Mouse (Mus musculus) embryonic facial prominence, embryonic 12.5 days (tissue): ENCODE data around the gene Rims1. TPM values are rescaled to one million over a fixed set of nuclear protein-coding genes. Genes with fewer than 3 reads are reported as not detected.

Experiments used
- ATAC-seq: fragments of 200-750 bp; cut with Nextera tagmentation; 2 replicates; pipeline ENCODE4 v1.8.0; 2017; ENCODE audit not compliant: insufficient number of reproducible peaks, insufficient read depth, low FRiP score, low TSS enrichment
- H3K27ac ChIP-seq: fragments of 300-500 bp; sonication (generic); 2 replicates; pipeline ENCODE4 v1.5.1; 2016; ENCODE audit warnings: mild to moderate bottlenecking
- H3K27me3 ChIP-seq: fragments of 300-500 bp; sonication (generic); 2 replicates; pipeline ENCODE4 v1.6.1; 2016; ENCODE audit warnings: mild to moderate bottlenecking, moderate library complexity
- H3K36me3 ChIP-seq: fragments of 300-500 bp; sonication (generic); 2 replicates; pipeline ENCODE4 v1.6.1; 2016; ENCODE audit warnings: mild to moderate bottlenecking
- H3K4me1 ChIP-seq: fragments of 300-500 bp; sonication (generic); 2 replicates; pipeline ENCODE4 v1.6.1; 2016
- H3K4me2 ChIP-seq: fragments of 300-500 bp; sonication (generic); replicated peaks from 2 replicates; pipeline ENCODE4 v1.6.1; 2016; ENCODE audit warnings: mild to moderate bottlenecking, moderate library complexity
- H3K4me3 ChIP-seq: fragments of 300-500 bp; sonication (generic); 2 replicates; pipeline ENCODE4 v1.5.1; 2016; ENCODE audit warnings: mild to moderate bottlenecking
- H3K9ac ChIP-seq: fragments of 300-500 bp; sonication (generic); 2 replicates; pipeline ENCODE4 v1.6.1; 2016; ENCODE audit warnings: mild to moderate bottlenecking, moderate library complexity
- H3K9me3 ChIP-seq: fragments of 300-500 bp; sonication (generic); 2 replicates; pipeline ENCODE4 v1.6.1; 2016; ENCODE audit warnings: mild to moderate bottlenecking, moderate library complexity
- WGBS: fragments of 180-500 bp; shearing (Covaris S2); methylation state at CpG from one replicate; pipeline ENCODE4 v1.1.7; 2016; 5-methylcytosine and 5-hydroxymethylcytosine counted together
- polyA plus RNA-seq: library from polyadenylated mRNA; unstranded; fragments of >200 nt; fragmentation: Nextera tagmentation; extraction: Ambion mirVana; gene quantifications from 2 replicates; pipeline ENCODE4 v1.2.1, GENCODE M21; 2016

Gene Rims1
- polyA plus RNA-seq, 1 experiment from 2014 or later: 4.0 TPM

DNA sequence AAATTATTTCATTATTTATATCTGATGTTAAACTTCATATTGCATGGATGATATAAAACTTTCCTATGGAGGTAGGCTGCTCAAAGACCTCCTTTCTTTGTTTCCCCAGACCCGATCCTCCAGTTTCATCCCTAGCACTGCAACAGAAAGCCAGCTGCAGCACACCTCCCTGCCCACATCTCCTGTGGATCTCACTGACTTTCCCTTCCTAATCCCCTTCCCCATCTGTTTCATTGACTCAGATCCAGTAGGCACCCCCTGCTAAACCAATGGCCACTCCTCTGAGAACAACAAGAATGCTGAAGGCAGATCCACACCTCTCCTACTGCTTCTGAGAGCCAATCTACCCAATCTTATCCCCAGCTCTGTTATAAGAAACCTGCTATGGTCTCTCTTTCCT is 259.5 kb downstream of the Rims1 start:
- no peaks in the 10 kb centered on the region for H3K27me3 ChIP-seq
- H3K4me2 ChIP-seq: no peak overlapping the region
- no peak for ATAC-seq
- no peak overlapping the region for H3K9ac ChIP-seq
- H3K36me3 ChIP-seq: no peaks in the 10 kb centered on the region
- H3K4me1 ChIP-seq: no peaks in the 10 kb centered on the region
- H3K27ac ChIP-seq: no peak overlapping the region
- 79% methylated on average over 1 of the region's 1 CpGs for WGBS
- H3K9me3 ChIP-seq: no peaks in the 10 kb centered on the region
- H3K4me3 ChIP-seq: no peak overlapping the region

DNA sequence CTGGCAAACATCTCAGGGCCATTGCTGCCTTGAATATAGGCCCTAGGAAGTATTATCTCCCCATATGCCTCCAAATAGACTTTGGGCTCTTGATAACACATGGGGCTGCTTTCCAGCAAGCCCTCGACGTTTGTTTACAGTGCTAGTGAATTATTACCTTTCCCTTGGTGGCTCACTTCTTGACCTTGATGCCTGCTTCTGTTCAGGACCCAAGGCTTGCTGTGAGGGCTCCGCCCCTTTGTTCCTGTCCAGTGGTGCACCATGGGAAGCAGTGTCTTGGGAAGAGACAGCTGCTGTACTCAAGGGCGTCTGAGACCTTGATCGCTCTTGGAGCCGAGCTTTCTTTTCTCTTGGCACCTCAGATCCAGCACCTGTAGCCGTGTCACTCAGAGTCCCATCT is 267.7 kb downstream of the Rims1 start:
- H3K9me3 ChIP-seq: no peaks in the 10 kb centered on the region; the same call in 1 of the 2 replicates
- peaks cover 37% of the 10 kb centered on the region for H3K27me3 ChIP-seq
- no peaks in the 10 kb centered on the region for H3K36me3 ChIP-seq
- H3K9ac ChIP-seq: no peak overlapping the region
- no peak overlapping the region for H3K4me3 ChIP-seq
- no peak overlapping the region for H3K27ac ChIP-seq
- 78% methylated on average over 7 of the region's 7 CpGs for WGBS
- H3K4me2 ChIP-seq: no peak overlapping the region
- H3K4me1 ChIP-seq: no peaks in the 10 kb centered on the region
- no peak for ATAC-seq

DNA sequence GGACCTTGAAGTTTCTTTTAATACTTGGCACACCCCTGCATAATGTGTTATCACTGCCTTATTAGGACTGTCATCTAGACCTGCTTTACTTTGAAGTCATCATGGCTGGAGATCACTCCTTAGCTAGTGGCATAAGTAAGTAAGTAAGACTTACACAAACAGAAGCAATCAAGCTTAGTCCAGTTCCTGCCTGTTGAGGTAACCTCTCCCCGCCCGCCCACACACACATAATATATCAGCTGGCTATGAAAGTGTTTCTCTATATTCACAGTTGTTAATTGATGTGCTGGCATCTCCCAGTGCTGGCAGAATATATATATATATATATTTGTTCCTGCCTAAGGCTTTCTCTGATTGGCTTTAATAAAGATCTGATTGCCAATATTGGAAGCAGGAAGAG is 269.0 kb downstream of the Rims1 start:
- Histone ChIP-seq H3K27me3 (peaks cover 44% of the 10 kb centered on the region), H3K9me3 (no peaks in the 10 kb centered on the region; the same call in 1 of the 2 replicates), H3K4me3 (no peak overlapping the region), H3K4me2 (no peak overlapping the region), H3K36me3 (no peaks in the 10 kb centered on the region), H3K9ac (no peak overlapping the region), H3K4me1 (no peaks in the 10 kb centered on the region), H3K27ac (no peak overlapping the region)
- WGBS: 89% methylated on average over 2 of the region's 2 CpGs
- ATAC-seq: no peak

DNA sequence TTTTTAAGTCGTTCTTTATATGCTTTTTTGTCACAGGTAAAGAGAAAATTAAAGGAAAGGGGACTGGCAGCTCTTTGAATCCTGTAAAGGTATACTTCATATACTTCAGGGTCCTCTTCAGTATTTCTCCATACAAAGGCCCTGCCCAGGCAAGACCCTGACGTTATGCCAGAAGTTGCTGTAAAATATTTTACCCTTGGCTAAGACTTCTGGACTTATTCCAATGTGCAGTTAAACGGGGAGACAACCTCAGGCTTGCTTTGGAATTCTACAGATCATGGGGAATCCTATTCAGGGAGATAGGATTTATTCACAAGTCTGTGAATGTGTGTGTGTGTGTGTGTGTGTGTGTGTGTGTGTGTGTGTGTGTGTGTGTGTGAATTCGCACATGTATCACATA is 270.7 kb downstream of the Rims1 start:
- Histone ChIP-seq H3K9me3 (no peaks in the 10 kb centered on the region; the same call in 1 of the 2 replicates), H3K36me3 (no peaks in the 10 kb centered on the region), H3K4me3 (no peak overlapping the region), H3K27ac (no peak overlapping the region), H3K27me3 (peaks cover 47% of the 10 kb centered on the region), H3K9ac (no peak overlapping the region), H3K4me1 (no peaks in the 10 kb centered on the region), H3K4me2 (no peak overlapping the region)
- no peak for ATAC-seq
- WGBS: 63% methylated on average over 4 of the region's 4 CpGs

DNA sequence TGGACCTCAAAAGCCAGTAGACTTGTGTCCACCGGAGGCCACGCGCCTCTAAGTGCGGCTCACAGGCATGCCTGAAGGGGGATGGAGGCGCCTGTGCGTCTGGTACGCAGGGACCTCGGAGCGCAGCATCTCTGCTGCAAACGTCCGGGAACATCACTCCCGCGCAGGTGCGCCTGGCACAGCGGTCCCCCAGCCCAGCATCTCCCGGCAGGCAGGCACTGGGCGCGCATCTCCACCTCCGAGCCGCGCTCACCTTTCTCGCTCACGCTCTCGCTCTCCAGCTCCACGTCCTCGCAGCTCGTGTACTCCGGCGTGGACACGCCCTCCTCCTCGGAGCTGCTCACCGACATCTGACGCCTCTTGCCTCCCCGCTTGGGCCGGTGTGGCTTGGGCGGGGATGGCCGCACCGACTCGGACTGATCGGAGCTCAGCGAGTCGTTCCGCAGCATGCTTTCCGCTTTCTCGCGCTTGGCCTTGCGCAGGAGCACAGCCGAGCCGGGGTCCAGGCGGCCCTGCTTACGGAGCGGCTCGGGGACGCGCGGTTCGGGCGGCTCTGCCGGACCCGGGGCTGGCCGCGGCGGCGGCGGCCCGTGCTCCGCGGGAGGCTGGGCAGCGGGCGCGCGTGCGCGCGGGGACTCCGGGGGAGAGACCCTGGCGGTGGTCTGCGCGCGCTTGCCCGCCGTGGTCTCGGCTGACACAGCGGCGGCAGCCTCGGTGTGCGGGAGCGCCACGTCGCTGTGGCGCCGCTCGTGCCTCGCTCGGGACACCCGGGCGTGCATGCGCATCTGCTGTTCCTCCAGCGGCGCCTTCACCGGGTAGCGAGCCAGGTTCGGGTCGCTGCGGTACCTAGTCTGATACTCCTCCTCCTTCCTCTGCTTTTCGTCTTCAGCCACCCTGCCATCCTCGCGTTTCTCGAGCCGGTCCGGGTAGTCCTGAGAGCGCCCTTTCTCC is 272.4 kb downstream of the Rims1 start:
- Histone ChIP-seq H3K9me3 (no peaks in the 10 kb centered on the region; the same call in 1 of the 2 replicates), H3K4me3 (peak overlapping the region; percentile 73), H3K27ac (no peak overlapping the region), H3K4me1 (no peaks in the 10 kb centered on the region), H3K9ac (peak overlapping the region; percentile 58), H3K4me2 (peak overlapping the region; percentile 95), H3K36me3 (no peaks in the 10 kb centered on the region), H3K27me3 (peaks cover 47% of the 10 kb centered on the region)
- WGBS: under 1% methylated on average over 100 of the region's 112 CpGs
- ATAC-seq: peak; percentile 83

DNA sequence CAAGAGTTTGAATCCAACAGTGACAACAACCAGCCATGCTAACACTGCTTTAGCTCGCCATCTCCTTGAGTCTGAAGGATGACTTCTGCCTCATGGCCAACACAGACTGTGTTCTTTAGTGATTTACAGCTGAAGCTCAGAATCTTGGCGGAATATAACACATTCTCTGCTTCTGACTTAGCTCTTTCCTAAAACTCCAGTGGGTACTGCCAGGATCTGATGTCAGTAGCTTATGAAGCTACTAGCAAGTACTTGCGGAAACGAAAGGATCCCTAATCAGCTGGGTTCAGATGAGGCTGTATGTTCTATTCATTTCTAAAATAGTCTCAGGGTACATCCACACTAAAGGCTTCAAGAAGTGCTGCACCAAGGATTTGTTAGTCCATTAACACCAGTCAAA is 290.7 kb downstream of the Rims1 start:
- H3K27ac ChIP-seq: no peak overlapping the region
- ATAC-seq: no peak
- WGBS: 91% methylated on average over 4 of the region's 4 CpGs

DNA sequence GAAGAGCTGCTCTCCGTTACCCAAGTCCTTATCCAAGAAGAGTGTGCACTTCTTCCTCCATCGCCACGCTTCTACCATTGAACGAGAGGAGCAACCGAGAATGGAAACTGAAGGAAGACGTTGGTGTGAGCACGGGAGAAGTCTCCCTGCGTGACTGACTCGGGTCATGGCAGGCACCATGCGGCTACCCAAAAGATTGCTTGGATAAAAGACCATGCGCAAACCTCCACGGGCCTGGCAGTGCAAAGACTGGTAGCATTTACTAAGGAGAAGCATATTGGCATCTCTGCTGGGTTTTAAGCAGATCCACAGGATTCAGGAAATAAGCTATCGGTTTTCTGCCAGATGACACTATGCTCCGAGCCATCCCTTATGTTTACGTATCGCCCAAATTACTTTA is 293.4 kb downstream of the Rims1 start:
- 85% methylated on average over 16 of the region's 16 CpGs for WGBS

More for the DNA sequence above, 290.7 kb downstream of the Rims1 start:
- Histone ChIP-seq H3K4me3 (no peak overlapping the region), H3K36me3 (no peaks in the 10 kb centered on the region), H3K9me3 (no peaks in the 10 kb centered on the region), H3K4me1 (no peaks in the 10 kb centered on the region), H3K27me3 (no peaks in the 10 kb centered on the region), H3K4me2 (no peak overlapping the region), H3K9ac (no peak overlapping the region)

DNA sequence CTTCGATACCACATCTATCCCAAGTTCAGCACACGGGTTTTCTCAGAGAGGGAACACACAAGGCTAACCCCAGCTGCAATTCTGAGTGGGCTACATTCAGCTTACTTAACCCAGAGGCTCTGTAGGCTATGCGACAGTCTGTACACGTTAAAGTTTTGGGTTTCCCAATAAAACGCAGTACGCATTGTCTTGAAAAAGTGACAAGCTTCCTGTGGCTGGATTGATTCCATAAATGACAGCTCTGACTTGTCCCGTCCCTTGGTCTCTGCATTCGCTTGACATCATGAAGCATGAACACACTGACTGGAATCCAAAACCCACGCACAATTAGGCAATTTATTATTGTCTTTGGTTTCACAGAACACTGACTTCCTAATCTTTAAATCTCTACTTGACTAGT is 294.2 kb downstream of the Rims1 start:
- Histone ChIP-seq H3K9ac (no peak overlapping the region), H3K36me3 (no peaks in the 10 kb centered on the region), H3K27me3 (no peaks in the 10 kb centered on the region), H3K9me3 (no peaks in the 10 kb centered on the region), H3K4me1 (no peaks in the 10 kb centered on the region), H3K4me2 (no peak overlapping the region), H3K4me3 (no peak overlapping the region), H3K27ac (no peak overlapping the region)
- 79% methylated on average over 9 of the region's 9 CpGs for WGBS
- ATAC-seq: no peak

More for the DNA sequence above, 293.4 kb downstream of the Rims1 start:
- ATAC-seq: no peak
- Histone ChIP-seq H3K9me3 (no peaks in the 10 kb centered on the region), H3K4me3 (no peak overlapping the region), H3K9ac (no peak overlapping the region), H3K36me3 (no peaks in the 10 kb centered on the region), H3K4me1 (no peaks in the 10 kb centered on the region), H3K27me3 (no peaks in the 10 kb centered on the region), H3K4me2 (no peak overlapping the region), H3K27ac (no peak overlapping the region)

DNA sequence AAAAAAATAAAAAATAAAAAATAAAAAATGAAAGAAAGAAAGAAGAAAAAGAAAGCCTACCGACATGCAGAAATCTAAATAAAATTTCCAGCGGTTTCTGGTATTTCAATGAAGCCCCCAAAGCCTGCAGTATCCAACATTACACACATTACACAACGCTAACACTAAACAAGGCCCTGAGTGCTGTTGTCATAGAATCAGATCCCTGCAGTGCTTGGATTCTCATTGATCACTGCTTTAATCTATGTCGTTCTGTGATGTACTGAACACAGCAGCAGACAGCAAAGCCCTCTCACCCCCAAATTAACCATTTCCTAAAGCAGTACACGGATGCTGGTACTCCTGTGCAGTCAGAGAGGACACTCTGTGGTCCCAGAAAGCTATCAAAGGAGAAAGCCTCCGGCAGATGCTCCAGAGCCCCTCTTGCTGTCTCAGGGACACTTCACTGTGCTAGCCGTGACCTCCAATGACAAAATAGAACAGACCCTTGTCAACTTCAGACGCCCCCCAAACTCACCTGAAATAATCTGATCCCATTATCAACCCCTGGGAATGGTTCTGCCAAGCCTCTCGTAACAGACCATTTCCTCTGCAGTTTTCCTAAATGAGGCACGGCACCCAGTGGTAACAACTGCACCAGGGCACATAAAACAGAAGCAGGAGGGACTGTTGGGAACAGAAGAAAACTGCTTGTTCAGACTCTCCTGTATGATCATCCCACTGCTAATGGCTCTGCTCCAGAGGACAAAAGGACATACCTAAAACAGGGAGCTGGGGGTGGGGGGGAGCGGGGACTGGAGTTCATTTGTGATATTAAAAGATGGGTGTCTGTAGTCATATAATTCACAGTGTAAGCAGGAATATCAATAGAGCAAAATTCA is 296.8 kb downstream of the Rims1 start:
- Histone ChIP-seq H3K4me1 (no peaks in the 10 kb centered on the region), H3K36me3 (no peaks in the 10 kb centered on the region), H3K4me2 (no peak overlapping the region), H3K27me3 (no peaks in the 10 kb centered on the region), H3K9me3 (no peaks in the 10 kb centered on the region), H3K4me3 (no peak overlapping the region), H3K9ac (no peak overlapping the region), H3K27ac (no peak overlapping the region)
- no peak for ATAC-seq
- WGBS: 71% methylated on average over 11 of the region's 11 CpGs

DNA sequence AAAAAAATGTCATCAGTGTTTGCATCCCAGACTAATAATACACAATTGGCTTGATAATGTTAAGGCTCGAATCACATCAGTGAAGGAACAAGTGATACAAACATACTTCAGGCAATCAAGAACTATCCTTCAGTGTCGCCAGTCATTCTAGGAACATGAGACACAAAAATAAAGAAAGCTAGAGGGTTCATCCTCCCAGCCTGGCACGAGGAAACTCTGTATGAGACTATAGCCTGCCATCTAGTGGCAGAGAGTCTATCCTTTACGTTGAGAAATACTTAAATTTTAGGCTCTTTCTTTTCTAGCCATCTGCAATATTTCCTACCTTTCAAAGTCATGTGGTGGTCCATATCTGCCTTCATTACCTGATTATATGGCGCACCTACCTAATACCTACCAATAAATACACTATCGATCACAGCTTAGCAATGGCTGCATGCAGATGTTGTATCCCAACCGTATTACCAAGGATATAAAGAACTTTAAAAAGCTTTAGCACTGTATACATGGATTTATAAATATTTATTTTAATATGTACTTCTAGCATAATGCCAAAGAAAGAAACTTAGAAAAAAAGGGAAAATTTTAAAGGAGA is 318.4 kb downstream of the Rims1 start:
- no peaks in the 10 kb centered on the region for H3K27me3 ChIP-seq
- 45% methylated on average over 7 of the region's 7 CpGs for WGBS
- no peak overlapping the region for H3K27ac ChIP-seq
- ATAC-seq: no peak
- H3K36me3 ChIP-seq: no peaks in the 10 kb centered on the region
- H3K9ac ChIP-seq: no peak overlapping the region
- no peaks in the 10 kb centered on the region for H3K4me1 ChIP-seq
- no peaks in the 10 kb centered on the region for H3K9me3 ChIP-seq
- no peak overlapping the region for H3K4me3 ChIP-seq
- no peak overlapping the region for H3K4me2 ChIP-seq

DNA sequence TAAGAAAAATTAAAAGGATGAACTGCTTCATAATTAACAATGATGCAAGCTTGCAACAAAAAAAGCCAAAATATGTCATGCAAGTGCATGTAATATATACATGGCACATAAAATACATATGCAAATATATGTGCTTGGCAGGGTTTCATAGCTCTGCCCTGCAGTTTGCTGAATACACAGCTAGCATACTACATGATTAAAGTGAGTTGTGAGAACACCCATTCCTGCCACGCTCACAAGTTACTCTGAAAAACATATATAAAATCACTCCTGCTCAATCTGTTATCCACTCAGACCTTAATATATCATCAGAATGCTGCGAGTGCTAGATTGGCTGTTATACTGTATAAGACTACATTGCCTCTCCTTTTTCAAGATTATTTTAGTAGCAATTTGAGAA is 329.6 kb downstream of the Rims1 start:
- no peaks in the 10 kb centered on the region for H3K36me3 ChIP-seq
- ATAC-seq: no peak
- no peak overlapping the region for H3K4me3 ChIP-seq
- H3K9ac ChIP-seq: no peak overlapping the region
- H3K4me2 ChIP-seq: no peak overlapping the region
- no peaks in the 10 kb centered on the region for H3K4me1 ChIP-seq
- 83% methylated on average over 2 of the region's 2 CpGs for WGBS
- no peak overlapping the region for H3K27ac ChIP-seq
- no peaks in the 10 kb centered on the region for H3K27me3 ChIP-seq
- H3K9me3 ChIP-seq: no peaks in the 10 kb centered on the region
